Mouse (Mus musculus) forebrain, embryonic 16.5 days (tissue): Measurements from ENCODE around the gene Qrich2. TPM values are rescaled to one million over a fixed set of nuclear protein-coding genes. Genes with fewer than 3 reads are reported as not detected.
A peak's percentile ranks its signal among the peaks of the same experiment; 100 is the strongest.

Experiments
- ATAC-seq: fragments of 200-750 bp; cut with Nextera tagmentation; 2 replicates; pipeline ENCODE4 v1.8.0; 2017; ENCODE audit warnings: mild to moderate bottlenecking, moderate library complexity
- H3K27ac ChIP-seq: fragments of 300-500 bp; sonication (generic); 2 replicates; pipeline ENCODE4 v1.5.1; 2014; ENCODE audit warnings: low read length, control low read depth
- H3K27me3 ChIP-seq: fragments of 300-500 bp; sonication (generic); replicated peaks from 2 replicates; pipeline ENCODE4 v1.6.1; 2014; ENCODE audit warnings: low read length; ENCODE audit not compliant: control insufficient read depth, insufficient read depth
- H3K36me3 ChIP-seq: fragments of 300-500 bp; sonication (generic); 2 replicates; pipeline ENCODE4 v1.6.1; 2014; ENCODE audit not compliant: control insufficient read depth, insufficient read depth
- H3K4me1 ChIP-seq: fragments of 300-500 bp; sonication (generic); replicated peaks from 2 replicates; pipeline ENCODE4 v1.6.1; 2014; ENCODE audit warnings: low read length; ENCODE audit not compliant: control insufficient read depth, insufficient read depth
- H3K4me2 ChIP-seq: fragments of 300-500 bp; sonication (generic); 2 replicates; pipeline ENCODE4 v1.6.1; 2014; ENCODE audit warnings: mild to moderate bottlenecking, low read length, control low read depth
- H3K4me3 ChIP-seq: fragments of 300-500 bp; sonication (generic); replicated peaks from 2 replicates; pipeline ENCODE4 v1.5.1; 2014; ENCODE audit warnings: mild to moderate bottlenecking, low read length, control low read depth
- H3K9ac ChIP-seq: fragments of 300-500 bp; sonication (generic); replicated peaks from 2 replicates; pipeline ENCODE4 v1.6.1; 2014; ENCODE audit warnings: low read depth, low read length, control low read depth
- H3K9me3 ChIP-seq: fragments of 300-500 bp; sonication (generic); 2 replicates; pipeline ENCODE4 v1.6.1; 2016; ENCODE audit warnings: low read length; ENCODE audit not compliant: control insufficient read depth
- WGBS: fragments of 180-500 bp; shearing (Covaris S2); extraction: QIAGEN DNeasy Blood & Tissue Kit; methylation state at CpG from one replicate; pipeline ENCODE4 v1.1.7; 2014; 5-methylcytosine and 5-hydroxymethylcytosine counted together
- polyA plus RNA-seq: library from polyadenylated mRNA; unstranded; fragments of >200 nt; fragmentation: Nextera tagmentation; extraction: Ambion mirVana; gene quantifications from 2 replicates; pipeline ENCODE4 v1.2.1, GENCODE M21; 2015

Gene Qrich2
- 0.09 TPM in 1 of 2 replicates, not detected in the other for polyA plus RNA-seq

- no peak within 1 kb of the TSS for H3K27ac ChIP-seq
- no peak within 1 kb of the TSS for H3K4me2 ChIP-seq
- H3K9me3 ChIP-seq: no peaks in the 10 kb centered on the region
- H3K4me3 ChIP-seq: no peak within 1 kb of the TSS
- H3K27me3 ChIP-seq: no peaks in the 10 kb centered on the region
- H3K9ac ChIP-seq: no peak within 1 kb of the TSS
- WGBS: 62% methylated on average over 20 of the region's 20 CpGs
- no peaks in the 10 kb centered on the region for H3K4me1 ChIP-seq
- peaks cover 14% of the 10 kb centered on the region for H3K36me3 ChIP-seq
- ATAC-seq: no peak
Measured at GRCm38 (mm10) chr11:116466141-116466540, at the start of gene Qrich2. TSS of gene Qrich2 (minus strand) at chr11:116466241.

DNA sequence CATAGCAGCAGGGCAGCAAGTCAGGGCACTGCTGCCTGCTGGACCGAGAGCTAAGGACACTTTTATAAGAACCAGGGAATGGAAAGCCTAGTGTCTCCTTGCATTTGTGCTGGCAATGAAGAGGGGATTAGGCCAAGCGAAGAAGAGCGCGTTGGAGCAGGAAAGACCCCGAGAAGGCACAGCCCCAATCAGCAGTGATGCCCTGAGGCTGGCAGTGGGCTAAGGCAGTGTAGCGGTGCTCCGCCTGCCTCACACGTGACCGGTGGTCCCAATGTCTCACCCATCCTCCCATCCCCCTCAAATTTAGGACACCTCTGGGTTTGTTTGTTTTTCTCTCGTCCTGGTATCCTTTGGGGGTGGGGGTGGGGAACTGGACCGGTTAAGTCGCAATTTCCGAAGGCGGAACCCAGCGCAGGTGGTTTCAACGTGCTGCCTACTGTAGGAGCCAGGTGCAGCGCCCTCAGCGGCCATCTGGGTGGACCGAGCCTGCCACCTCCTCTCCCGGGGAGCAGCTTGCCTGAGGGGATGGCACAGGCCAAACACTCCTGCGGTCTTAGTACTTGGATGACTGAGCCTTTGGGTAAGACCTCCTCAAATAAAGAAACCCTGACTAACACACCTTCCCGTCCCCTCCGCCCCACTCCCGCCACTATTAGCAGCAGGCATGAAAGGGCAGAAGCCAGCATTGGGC is 49.4 kb upstream of the Qrich2 start:
- H3K9ac ChIP-seq: 0 out of 2 replicates have a peak overlapping the region, but pooled peaks have one; percentile 9
- ATAC-seq: no peak

GRCm38 (mm10) chr11:116513531-116514038 is 47.5 kb upstream of the Qrich2 start:
- H3K36me3 ChIP-seq: no peaks in the 10 kb centered on the region
- no peaks in the 10 kb centered on the region for H3K9me3 ChIP-seq
- peaks cover 6% of the 10 kb centered on the region for H3K4me1 ChIP-seq
- H3K9ac ChIP-seq: no peak overlapping the region
- ATAC-seq: no peak
- no peaks in the 10 kb centered on the region for H3K27me3 ChIP-seq
- no peak overlapping the region for H3K27ac ChIP-seq
- no peak overlapping the region for H3K4me2 ChIP-seq
- 80% methylated on average over 4 of the region's 4 CpGs for WGBS
- H3K4me3 ChIP-seq: no peak overlapping the region

More for the DNA sequence above, 49.4 kb upstream of the Qrich2 start:
- H3K36me3 ChIP-seq: no peaks in the 10 kb centered on the region
- H3K4me3 ChIP-seq: no peak overlapping the region
- no peaks in the 10 kb centered on the region for H3K27me3 ChIP-seq
- WGBS: 11% methylated on average over 24 of the region's 24 CpGs
- H3K27ac ChIP-seq: no peak overlapping the region
- H3K9me3 ChIP-seq: no peaks in the 10 kb centered on the region
- H3K4me2 ChIP-seq: peak overlapping the region; percentile 9; the same call in 1 of the 2 replicates
- H3K4me1 ChIP-seq: peaks cover 6% of the 10 kb centered on the region

DNA sequence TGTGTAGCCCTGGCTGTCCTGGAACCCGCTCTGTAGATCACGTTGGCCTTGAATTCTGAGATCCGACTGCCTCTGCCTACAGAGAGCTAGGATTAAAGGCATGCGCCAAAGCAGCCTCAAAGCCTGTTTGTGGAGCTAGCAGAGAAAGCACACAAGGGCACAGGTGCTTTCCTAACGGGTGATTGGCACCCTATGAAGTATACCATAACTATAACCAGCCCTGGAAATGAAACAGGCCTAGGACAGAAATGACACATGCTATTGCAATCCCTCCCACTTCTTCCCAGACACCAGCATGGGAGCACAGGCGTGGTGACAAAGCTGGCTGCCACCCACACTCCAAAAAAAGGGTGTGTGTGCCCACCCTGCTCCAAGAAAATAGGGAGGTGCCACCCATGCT is 46.9 kb upstream of the Qrich2 start:
- Histone ChIP-seq H3K9ac (no peak overlapping the region), H3K4me3 (no peak overlapping the region), H3K4me1 (peaks cover 6% of the 10 kb centered on the region), H3K9me3 (no peaks in the 10 kb centered on the region), H3K4me2 (no peak overlapping the region), H3K27ac (no peak overlapping the region), H3K36me3 (no peaks in the 10 kb centered on the region), H3K27me3 (0 out of 2 replicates have a peak, but pooled peaks cover 2% of the 10 kb centered on the region)
- no peak for ATAC-seq
- WGBS: 73% methylated on average over 6 of the region's 6 CpGs

DNA sequence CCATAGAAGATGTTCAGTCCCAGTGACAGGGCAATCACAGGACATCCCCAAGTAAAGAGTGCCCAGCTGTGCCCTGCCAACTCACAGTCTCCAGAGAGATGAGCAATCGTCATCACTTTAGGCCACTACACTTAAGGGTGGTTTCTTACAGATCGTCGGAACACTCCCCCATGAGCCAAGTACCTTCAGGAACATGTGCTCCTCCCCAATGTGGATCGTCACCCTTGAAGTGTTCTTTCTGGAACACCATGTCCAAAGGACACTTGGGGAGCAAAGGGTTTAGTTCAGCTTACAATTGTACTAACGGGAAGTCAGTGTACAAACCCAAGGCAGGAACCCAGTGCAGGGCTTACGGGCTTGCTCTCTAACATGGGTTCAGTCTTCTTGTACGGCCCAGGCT is 46.1 kb upstream of the Qrich2 start:
- H3K9me3 ChIP-seq: no peaks in the 10 kb centered on the region
- no peak for ATAC-seq
- no peak overlapping the region for H3K4me2 ChIP-seq
- H3K9ac ChIP-seq: no peak overlapping the region
- H3K4me3 ChIP-seq: no peak overlapping the region
- peaks cover 6% of the 10 kb centered on the region for H3K4me1 ChIP-seq
- WGBS: 95% methylated on average over 7 of the region's 7 CpGs
- H3K27ac ChIP-seq: no peak overlapping the region
- no peaks in the 10 kb centered on the region for H3K36me3 ChIP-seq
- 0 out of 2 replicates have a peak, but pooled peaks cover 2% of the 10 kb centered on the region for H3K27me3 ChIP-seq

- Histone ChIP-seq H3K4me1 (peaks cover 6% of the 10 kb centered on the region), H3K9me3 (no peaks in the 10 kb centered on the region), H3K36me3 (no peaks in the 10 kb centered on the region), H3K27ac (no peak overlapping the region), H3K27me3 (0 out of 2 replicates have a peak, but pooled peaks cover 2% of the 10 kb centered on the region), H3K9ac (no peak overlapping the region), H3K4me3 (no peak overlapping the region), H3K4me2 (no peak overlapping the region)
- 75% methylated on average over 7 of the region's 7 CpGs for WGBS
- ATAC-seq: no peak
Measured at GRCm38 (mm10) chr11:116511301-116511868, 45.3 kb upstream of the Qrich2 start.

DNA sequence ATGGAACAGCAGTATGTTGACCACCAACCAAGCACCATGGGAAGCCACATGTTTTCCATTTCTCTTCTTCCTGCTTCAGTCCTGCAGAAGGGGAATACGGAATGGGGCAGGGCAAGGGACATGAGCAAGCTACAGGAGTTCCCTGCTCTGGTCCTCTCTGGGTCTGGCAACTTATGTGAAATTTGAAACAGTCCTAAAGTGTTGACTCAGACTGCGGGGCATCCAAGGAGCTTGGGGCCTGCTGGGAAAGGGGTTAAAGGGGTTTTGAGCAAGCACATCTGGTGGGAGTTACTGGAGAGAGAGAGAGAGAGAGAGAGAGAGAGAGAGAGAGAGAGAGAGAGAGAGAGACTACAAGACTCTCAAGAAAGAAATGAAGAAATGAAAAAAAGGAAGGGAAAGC is 42.6 kb upstream of the Qrich2 start:
- ATAC-seq: no peak
- 61% methylated on average over 2 of the region's 2 CpGs for WGBS

GRCm38 (mm10) chr11:116506151-116506875 is 40.3 kb upstream of the Qrich2 start:
- 0 out of 2 replicates have a peak, but pooled peaks cover 2% of the 10 kb centered on the region for H3K27me3 ChIP-seq
- no peaks in the 10 kb centered on the region for H3K9me3 ChIP-seq
- WGBS: 86% methylated on average over 17 of the region's 17 CpGs
- no peak overlapping the region for H3K27ac ChIP-seq
- no peak overlapping the region for H3K9ac ChIP-seq
- no peak overlapping the region for H3K4me2 ChIP-seq
- H3K4me3 ChIP-seq: no peak overlapping the region
- H3K4me1 ChIP-seq: peaks cover under 1% of the 10 kb centered on the region; the same call in 1 of the 2 replicates
- no peaks in the 10 kb centered on the region for H3K36me3 ChIP-seq
- no peak for ATAC-seq

More for the DNA sequence above, 42.6 kb upstream of the Qrich2 start:
- no peak overlapping the region for H3K9ac ChIP-seq
- 0 out of 2 replicates have a peak, but pooled peaks cover 2% of the 10 kb centered on the region for H3K27me3 ChIP-seq
- no peaks in the 10 kb centered on the region for H3K4me1 ChIP-seq
- no peaks in the 10 kb centered on the region for H3K36me3 ChIP-seq
- H3K4me2 ChIP-seq: no peak overlapping the region
- H3K4me3 ChIP-seq: no peak overlapping the region
- H3K27ac ChIP-seq: no peak overlapping the region
- no peaks in the 10 kb centered on the region for H3K9me3 ChIP-seq

- no peak overlapping the region for H3K27ac ChIP-seq
- H3K36me3 ChIP-seq: no peaks in the 10 kb centered on the region
- 73% methylated on average over 5 of the region's 5 CpGs for WGBS
- no peaks in the 10 kb centered on the region for H3K9me3 ChIP-seq
- H3K27me3 ChIP-seq: 0 out of 2 replicates have a peak, but pooled peaks cover 2% of the 10 kb centered on the region
- no peak overlapping the region for H3K9ac ChIP-seq
- no peak overlapping the region for H3K4me3 ChIP-seq
- peaks cover 3% of the 10 kb centered on the region; the same call in 1 of the 2 replicates for H3K4me1 ChIP-seq
- no peak overlapping the region for H3K4me2 ChIP-seq
- no peak for ATAC-seq
Measured at GRCm38 (mm10) chr11:116505573-116505972, 39.5 kb upstream of the Qrich2 start.
